Mouse (Mus musculus) naive thymus-derived CD4-positive, alpha-beta T cell, adult 2 months (primary cell): ENCODE data around the gene Igsf6.

Experiments used
- DNase-seq: peaks from one replicate; pipeline ENCODE4 v3.0.0-alpha.2; 2011; ENCODE audit warnings: low read depth

The Igsf6 gene

GRCm38 (mm10) chr7:121074281-121074680, at the start of gene Igsf6:
Gene Igsf6, minus strand, starts transcription at chr7:121074572.
- no peak for DNase-seq

GRCm38 (mm10) chr7:121120143-121120818, 45.9 kb upstream of the Igsf6 start:
- peak; percentile 76 for DNase-seq

- DNase-seq = no peak
These were observed 37.4 kb upstream of the Igsf6 start for GRCm38 (mm10) chr7:121111762-121112161.

GRCm38 (mm10) chr7:121111321-121111720, 36.9 kb upstream of the Igsf6 start:
- no peak for DNase-seq

- no peak for DNase-seq
These were observed 33.5 kb upstream of the Igsf6 start for GRCm38 (mm10) chr7:121107851-121108250.

- no peak for DNase-seq
These were observed 24.4 kb upstream of the Igsf6 start for GRCm38 (mm10) chr7:121098614-121099389.

- DNase-seq = no peak
These were observed 18.7 kb upstream of the Igsf6 start for GRCm38 (mm10) chr7:121093026-121093425.

GRCm38 (mm10) chr7:121090748-121091147, 16.4 kb upstream of the Igsf6 start:
- DNase-seq = no peak

- no peak for DNase-seq
These were observed 14.4 kb upstream of the Igsf6 start for GRCm38 (mm10) chr7:121088745-121089144.

- DNase-seq = no peak
These were observed 11.1 kb upstream of the Igsf6 start for GRCm38 (mm10) chr7:121085500-121085899.

GRCm38 (mm10) chr7:121084840-121085453, 10.6 kb upstream of the Igsf6 start:
- no peak for DNase-seq

GRCm38 (mm10) chr7:121082949-121083513, 8.7 kb upstream of the Igsf6 start:
- DNase-seq = no peak

- DNase-seq = no peak
These were observed 7.4 kb upstream of the Igsf6 start for GRCm38 (mm10) chr7:121081816-121082215.

- no peak for DNase-seq
These were observed 7.0 kb upstream of the Igsf6 start, which contains the start of gene Otoa for GRCm38 (mm10) chr7:121081350-121081749. Gene Otoa, plus strand, starts transcription at chr7:121081650.

GRCm38 (mm10) chr7:121077829-121078228, 3.5 kb upstream of the Igsf6 start:
- peak; percentile 59 for DNase-seq

- DNase-seq = no peak
These were observed 2.9 kb upstream of the Igsf6 start for GRCm38 (mm10) chr7:121077311-121077710.

- no peak for DNase-seq
These were observed 1.0 kb upstream of the Igsf6 start for GRCm38 (mm10) chr7:121075416-121075815.

- no peak for DNase-seq
These were observed 529 bp upstream of the Igsf6 start for GRCm38 (mm10) chr7:121074801-121075400.

GRCm38 (mm10) chr7:121072506-121072905, 1.9 kb downstream of the Igsf6 start:
- no peak for DNase-seq

GRCm38 (mm10) chr7:121071276-121071675, 3.1 kb downstream of the Igsf6 start:
- no peak for DNase-seq

GRCm38 (mm10) chr7:121064309-121064708, 10.1 kb downstream of the Igsf6 start:
- peak; percentile 84 for DNase-seq
